Mouse (Mus musculus) spleen, adult 2 months (tissue): Measurements from ENCODE around the gene Nrp1. TPM values are rescaled to one million over a fixed set of nuclear protein-coding genes. Genes with fewer than 3 reads are reported as not detected.
A peak's percentile ranks its signal among the peaks of the same experiment; 100 is the strongest.

Source experiments
- DNase-seq, 2 experiments: peaks; one replicate each; pipeline versions ENCODE4 v3.0.0 to v3.0.0-alpha.2; 2012 to 2021; ENCODE audit warnings: low spot score in 2 of 2, low read depth in 1 of 2
- H3K27ac ChIP-seq: fragments of 200-500 bp; 2 replicates; pipeline ENCODE4 v1.5.1; 2012; ENCODE audit warnings: low read length, inconsistent platforms; ENCODE audit not compliant: insufficient read depth
- H3K27me3 ChIP-seq: fragments of 200-500 bp; 2 replicates; pipeline ENCODE4 v1.6.1; 2012; ENCODE audit warnings: mild to moderate bottlenecking, moderate library complexity, low read length, inconsistent platforms; ENCODE audit not compliant: control insufficient read depth, insufficient read depth
- H3K36me3 ChIP-seq: fragments of 200-500 bp; 2 replicates; pipeline ENCODE4 v1.6.1; 2012; ENCODE audit warnings: mild to moderate bottlenecking, low read length, inconsistent platforms; ENCODE audit not compliant: control insufficient read depth, insufficient read depth
- H3K4me1 ChIP-seq: fragments of 200-500 bp; 2 replicates; pipeline ENCODE4 v1.6.1; 2011; ENCODE audit warnings: inconsistent platforms; ENCODE audit not compliant: control insufficient read depth, insufficient read depth, insufficient read length
- H3K4me3 ChIP-seq: fragments of 200-500 bp; 2 replicates; pipeline ENCODE4 v1.5.1; 2011; ENCODE audit warnings: mild to moderate bottlenecking, inconsistent platforms; ENCODE audit not compliant: insufficient read depth, insufficient read length; ENCODE audit errors: extremely low read depth
- CTCF ChIP-seq: fragments of 200-500 bp; IDR thresholded peaks from 2 replicates; pipeline ENCODE4 v1.5.1; 2011; ENCODE audit warnings: mild to moderate bottlenecking, inconsistent platforms; ENCODE audit not compliant: insufficient read depth, insufficient read length, insufficient replicate concordance; ENCODE audit errors: extremely low read depth
- POLR2A ChIP-seq: fragments of 200-500 bp; IDR thresholded peaks from 2 replicates; pipeline ENCODE4 v1.6.1; 2011; ENCODE audit warnings: low read depth, low read length, inconsistent platforms
- WGBS: fragments of 180-500 bp; shearing (Covaris S2); methylation state at CpG from one replicate; pipeline ENCODE4 v1.1.7; 2018; 5-methylcytosine and 5-hydroxymethylcytosine counted together
- polyA plus RNA-seq: library from polyadenylated mRNA; depleted of rRNA; stranded (reverse); fragments of >200 nt; gene quantifications from 2 replicates; pipeline ENCODE4 v1.2.3, GENCODE M21; 2012

Nrp1 gene
- polyA plus RNA-seq, 1 experiment, result 8.1 TPM

DNA sequence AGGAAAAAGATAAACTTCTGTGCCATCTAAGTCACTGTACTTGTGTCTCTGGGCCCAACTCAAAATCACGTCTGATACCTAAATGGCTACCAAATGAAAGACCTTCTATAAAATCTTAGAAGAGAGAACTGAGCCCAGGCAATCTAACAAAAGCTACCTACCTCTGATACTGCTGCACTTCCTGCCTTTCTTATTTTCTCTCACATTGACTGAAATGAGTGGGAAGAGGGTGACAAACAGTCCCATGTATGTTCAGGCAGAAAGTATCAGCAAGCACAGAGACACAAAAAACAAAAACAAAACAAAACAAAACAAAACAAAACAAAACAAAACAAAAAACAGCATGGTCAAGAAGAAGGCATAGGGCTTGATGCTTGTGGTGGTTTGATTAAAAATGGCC is 153.3 kb downstream of the Nrp1 start:
- H3K27me3 ChIP-seq, result no peaks in the 10 kb centered on the region
- no peaks in the 10 kb centered on the region for H3K4me1 ChIP-seq
- no peaks in the 10 kb centered on the region for H3K36me3 ChIP-seq
- DNase-seq, result no peak
- no peak overlapping the region for H3K27ac ChIP-seq
- 82% methylated on average over 1 of the region's 1 CpGs for WGBS
- H3K4me3 ChIP-seq, result no peak overlapping the region
- TF ChIP-seq CTCF (no peak), POLR2A (no peak)

DNA sequence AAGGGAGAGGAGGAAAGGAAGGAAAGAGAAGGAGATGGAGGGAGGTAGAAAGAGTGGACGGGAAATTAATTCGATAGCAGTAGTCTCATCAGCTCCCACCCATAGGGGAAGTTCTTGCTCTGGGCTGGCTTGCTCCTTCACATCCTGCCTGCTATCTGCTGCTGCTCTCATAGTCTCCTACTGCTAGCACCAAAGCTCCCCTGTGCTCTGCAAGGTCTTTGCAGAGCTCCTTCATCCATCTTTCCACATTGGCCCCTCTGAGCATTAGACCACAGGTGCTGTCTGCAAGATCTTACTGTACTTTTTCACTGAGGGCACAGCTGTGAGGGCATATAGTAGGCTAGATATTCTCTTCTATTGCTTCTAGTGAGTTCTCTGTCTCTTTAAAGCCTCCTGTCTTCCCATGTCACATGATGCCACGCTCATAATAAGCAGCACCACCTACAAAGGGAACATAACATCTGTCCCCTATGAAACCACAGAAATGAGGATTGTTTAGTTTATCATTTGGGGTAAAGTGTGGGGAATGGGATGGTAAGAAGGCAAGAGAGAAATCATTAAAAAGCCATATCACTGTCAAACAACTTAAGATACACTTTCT is 158.5 kb downstream of the Nrp1 start:
- H3K4me1 ChIP-seq, result no peaks in the 10 kb centered on the region
- WGBS, result 30% methylated on average over 3 of the region's 3 CpGs
- no peaks in the 10 kb centered on the region for H3K27me3 ChIP-seq
- no peak for DNase-seq
- H3K4me3 ChIP-seq, result no peak overlapping the region
- TF ChIP-seq POLR2A (no peak), CTCF (no peak)
- H3K27ac ChIP-seq, result no peak overlapping the region
- H3K36me3 ChIP-seq, result no peaks in the 10 kb centered on the region

GRCm38 (mm10) chr8:128517546-128518102 is 159.2 kb downstream of the Nrp1 start:
- Histone ChIP-seq H3K27me3 (no peaks in the 10 kb centered on the region), H3K36me3 (no peaks in the 10 kb centered on the region), H3K4me3 (no peak overlapping the region), H3K27ac (no peak overlapping the region), H3K4me1 (no peaks in the 10 kb centered on the region)
- 26% methylated on average over 4 of the region's 4 CpGs for WGBS
- no peak for DNase-seq
- no peak for TF ChIP-seq CTCF

GRCm38 (mm10) chr8:128519366-128519765 is 161.0 kb downstream of the Nrp1 start:
- no peak for TF ChIP-seq POLR2A
- peak; percentile 43; the same call in 1 of the 2 replicates for TF ChIP-seq CTCF
- no peaks in the 10 kb centered on the region for H3K27me3 ChIP-seq
- DNase-seq, result peak; percentile 8 to 28
- WGBS, result 65% methylated on average over 1 of the region's 1 CpGs
- no peak overlapping the region for H3K27ac ChIP-seq
- H3K36me3 ChIP-seq, result no peaks in the 10 kb centered on the region
- no peaks in the 10 kb centered on the region for H3K4me1 ChIP-seq
- no peak overlapping the region for H3K4me3 ChIP-seq

GRCm38 (mm10) chr8:128523825-128524224 is 165.4 kb downstream of the Nrp1 start:
- no peak overlapping the region for H3K4me3 ChIP-seq
- H3K27ac ChIP-seq, result no peak overlapping the region
- H3K27me3 ChIP-seq, result no peaks in the 10 kb centered on the region
- TF ChIP-seq POLR2A, result no peak
- TF ChIP-seq CTCF, result peak; percentile 14; the same call in 1 of the 2 replicates
- H3K4me1 ChIP-seq, result no peaks in the 10 kb centered on the region
- H3K36me3 ChIP-seq, result no peaks in the 10 kb centered on the region
- WGBS, result 82% methylated on average over 7 of the region's 7 CpGs
- peak in 1 of 2 experiments; percentile 6 for DNase-seq

GRCm38 (mm10) chr8:128525912-128526311 is 167.5 kb downstream of the Nrp1 start:
- Histone ChIP-seq H3K4me3 (no peak overlapping the region), H3K36me3 (no peaks in the 10 kb centered on the region), H3K27me3 (no peaks in the 10 kb centered on the region), H3K4me1 (no peaks in the 10 kb centered on the region), H3K27ac (no peak overlapping the region)
- TF ChIP-seq CTCF (no peak), POLR2A (no peak)
- DNase-seq, result no peak
- WGBS, result 72% methylated on average over 1 of the region's 1 CpGs
